Mouse (Mus musculus): Measurements from ENCODE around the gene S100a1.

DNA sequence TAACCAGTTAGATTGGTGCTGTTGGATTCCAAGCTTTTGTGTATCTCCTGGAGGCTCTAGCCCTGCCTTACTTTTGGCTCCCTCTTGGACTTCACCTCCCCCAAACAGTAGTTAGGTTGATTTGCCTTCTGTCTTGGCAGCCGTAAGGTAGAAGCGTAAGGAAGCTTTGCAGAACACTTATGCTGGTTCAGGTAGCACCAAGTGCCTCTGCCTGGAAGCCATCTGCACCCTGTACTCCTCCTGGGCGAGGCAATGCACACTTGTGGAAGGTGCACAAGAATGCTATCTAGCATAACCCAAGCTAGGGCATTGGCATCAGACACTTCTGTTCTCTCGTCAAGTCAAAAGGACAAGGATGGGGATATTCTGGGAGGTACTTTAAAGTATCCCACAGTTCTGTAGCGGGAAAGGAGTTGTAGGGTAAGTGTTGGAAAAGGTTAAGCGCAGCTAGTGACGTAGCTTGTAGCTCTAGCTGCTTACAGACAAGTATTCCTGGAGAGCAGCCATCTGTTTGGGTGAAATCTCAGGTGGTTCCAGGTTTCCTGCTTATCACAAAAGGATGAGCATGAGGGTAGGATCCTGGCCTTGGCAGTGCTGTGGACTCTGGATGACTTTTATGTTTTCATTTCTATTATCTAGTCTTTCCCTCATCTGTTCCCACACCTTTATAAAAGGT, 18.2 kb downstream of the S100a1 start:
- TF ChIP-seq CTCF (IDR thresholded peaks at IDR 0.05) (no peak), EP300 (IDR thresholded peaks at IDR 0.05; ENCODE audit: insufficient read depth, low read depth, low read length) (no peak)
